Mouse (Mus musculus) bone marrow macrophage, adult 2 months (primary cell): ENCODE measurements at regions not wholly inside any gene's neighbourhood (a gene's known extent, or its start where the extent isn't known, plus 50 kb on each side); places are given as distances from the start of the nearest gene placed in this dataset.

Experiments
- CTCF ChIP-seq: IDR thresholded peaks from 2 replicates; pipeline ENCODE4 v1.5.1; 2012; ENCODE audit warnings: low read depth, mild to moderate bottlenecking, low read length, moderate library complexity
- POLR2A ChIP-seq: IDR thresholded peaks from 2 replicates; pipeline ENCODE4 v1.6.1; 2012; ENCODE audit warnings: mild to moderate bottlenecking, low read depth, low read length, borderline replicate concordance

DNA sequence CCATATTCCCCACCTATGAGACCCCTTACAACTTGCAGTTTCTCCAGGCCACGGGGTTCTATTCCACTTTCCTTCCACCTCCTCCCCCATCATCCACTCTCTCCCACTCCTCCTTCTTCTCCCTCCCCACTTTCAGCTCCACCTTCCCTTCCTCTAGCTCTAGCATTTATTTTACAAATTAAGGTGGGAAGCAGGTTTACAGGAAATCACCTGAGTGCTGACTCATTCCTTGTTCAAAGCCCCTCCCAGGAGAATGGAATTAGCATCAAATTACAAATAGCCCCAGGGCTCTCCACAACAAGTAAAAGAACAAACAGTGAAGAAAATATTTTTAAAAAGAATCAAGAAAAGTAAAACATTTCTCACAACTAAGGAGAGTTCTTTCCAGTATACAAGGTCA lies 94.3 kb downstream of the Il20rb start:
- TF ChIP-seq POLR2A = no peak
- TF ChIP-seq CTCF = no peak
